Mouse (Mus musculus): ENCODE measurements at regions not wholly inside any gene's neighbourhood (a gene's known extent, or its start where the extent isn't known, plus 50 kb on each side); places are given as distances from the start of the nearest gene placed in this dataset.
A peak's percentile ranks its signal among the peaks of the same experiment; 100 is the strongest.
"Not testable (repeated sequence)": the region's sequence is repeated elsewhere in the genome, so short reads cannot be mapped to it uniquely, and the experiment has no call there.

GRCm38 (mm10) chr12:16379415-16379814, 231.4 kb downstream of the Lpin1 start:
- DNase-seq = peak; percentile 68 to 69
- intact Hi-C loops (cut with DNase I) = no loop called here

DNA sequence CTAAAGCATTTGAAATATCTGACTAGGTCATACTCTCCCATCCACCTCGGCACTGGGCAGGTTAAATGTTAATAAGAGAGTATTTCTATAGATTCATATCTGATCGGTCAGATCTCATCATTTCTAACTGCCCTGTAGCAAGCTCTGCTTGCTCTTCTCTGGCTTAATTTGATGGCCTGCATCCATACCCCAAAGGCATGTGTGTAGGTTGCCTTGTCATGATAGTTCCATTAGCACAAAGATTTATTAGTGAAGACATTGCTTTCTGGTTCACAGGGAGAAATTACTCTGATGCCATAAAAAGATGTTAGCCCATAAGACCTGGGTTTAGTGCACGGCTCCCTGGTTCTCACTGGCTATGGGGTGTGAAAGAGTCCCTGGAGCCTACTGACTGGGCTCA, 232.3 kb downstream of the Lpin1 start:
- DNase-seq = no peak
- intact Hi-C loops (cut with DNase I) = no loop called here

DNA sequence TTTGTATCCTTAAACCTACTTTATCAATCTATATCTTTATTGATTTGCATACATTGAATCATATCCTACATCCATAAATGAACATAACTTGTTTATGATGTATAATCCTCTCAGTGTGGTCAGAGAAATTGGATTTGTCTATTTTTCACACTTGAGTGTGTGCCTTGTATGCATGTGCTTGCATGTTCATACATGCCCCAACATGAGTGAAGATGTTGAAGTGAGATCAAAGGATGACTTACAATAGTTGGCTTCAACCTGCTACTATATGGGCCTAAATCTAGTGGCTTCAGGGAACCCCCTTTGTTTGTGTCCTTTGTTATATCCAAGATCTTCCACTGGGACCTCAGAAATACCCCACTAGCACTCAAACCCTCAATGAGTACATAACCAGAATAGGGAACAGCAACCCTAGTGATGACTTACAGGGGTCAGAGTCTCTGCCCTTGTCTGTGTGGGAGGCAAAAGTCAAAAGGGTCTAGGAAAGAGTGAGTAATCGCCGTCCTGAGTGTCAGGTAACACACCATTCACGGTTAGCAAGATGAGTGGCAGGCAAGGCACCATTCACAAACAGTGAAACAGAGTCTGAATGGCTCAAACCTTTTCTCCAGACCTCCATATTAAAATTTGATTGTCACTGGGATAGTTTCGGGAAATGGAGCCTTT, 236.3 kb downstream of the Lpin1 start:
- no peak for DNase-seq

DNA sequence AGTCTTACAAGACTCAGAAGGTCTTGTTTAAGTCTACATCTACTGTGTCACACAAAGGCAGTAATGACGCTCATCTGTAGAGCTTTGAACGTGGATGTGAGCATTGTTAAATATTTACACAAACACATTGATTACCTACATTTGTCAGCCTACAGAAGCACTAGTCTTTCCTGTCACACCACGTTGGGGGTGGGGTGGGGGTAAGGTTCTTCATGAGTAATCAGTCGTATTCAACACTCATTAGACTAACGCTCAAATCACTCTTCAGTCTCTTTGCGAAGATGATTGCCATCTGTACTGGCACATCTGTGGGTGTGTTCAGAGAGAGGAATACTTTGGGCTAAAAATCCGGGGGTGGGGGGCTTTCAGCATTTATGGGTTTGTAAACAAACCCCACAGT, 240.7 kb downstream of the Lpin1 start:
- intact Hi-C loops (cut with DNase I) = no loop called here

More for the DNA sequence above, 236.3 kb downstream of the Lpin1 start:
- intact Hi-C loops (cut with DNase I) = no loop called here

GRCm38 (mm10) chr12:16362341-16362740, 248.4 kb downstream of the Lpin1 start:
- DNase-seq = no peak
- intact Hi-C loops (cut with DNase I) = no loop called here

More for the DNA sequence above, 240.7 kb downstream of the Lpin1 start:
- no peak for DNase-seq

DNA sequence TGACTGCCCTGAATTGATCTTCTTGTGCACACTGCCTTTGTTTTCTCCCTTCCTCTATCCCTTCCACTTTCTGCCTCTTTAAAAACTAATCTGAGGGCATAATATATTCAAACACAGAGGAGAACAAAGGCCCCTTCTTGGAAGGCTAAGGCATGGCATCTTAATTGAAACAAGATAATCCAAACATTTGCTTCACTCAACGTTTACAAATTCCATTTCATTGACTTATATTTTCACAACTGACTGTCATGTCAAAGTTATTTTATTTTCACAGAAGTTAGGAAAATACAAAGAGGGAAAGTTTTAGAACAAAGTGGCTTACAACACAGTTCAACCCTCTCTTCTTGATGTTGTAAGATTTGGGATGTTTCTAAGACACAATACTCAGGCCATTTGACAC, 251.9 kb downstream of the Lpin1 start:
- no peak for DNase-seq
- intact Hi-C loops (cut with DNase I) = no loop called here

DNA sequence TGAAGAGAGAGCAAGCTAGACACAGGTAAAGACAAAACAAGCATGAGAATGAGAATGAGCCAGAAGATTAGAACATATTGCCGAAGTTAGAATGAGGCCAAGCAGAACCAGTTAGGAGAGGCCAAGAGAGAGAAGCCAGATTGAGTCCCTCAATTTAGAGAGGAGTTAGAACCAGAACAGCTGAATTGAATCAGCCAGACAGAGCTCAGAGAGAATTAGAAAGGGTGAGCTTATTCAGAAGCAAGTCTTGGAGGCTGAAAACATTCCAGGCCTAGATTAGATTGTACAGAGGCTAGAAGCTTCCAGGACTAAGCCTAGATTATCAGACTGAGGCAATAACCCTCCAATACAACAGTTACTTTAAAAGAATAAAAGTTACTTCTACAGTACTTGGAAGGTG, 256.1 kb downstream of the Lpin1 start:
- intact Hi-C loops (cut with DNase I) = no loop called here
- DNase-seq = peak; percentile 46 to 52

DNA sequence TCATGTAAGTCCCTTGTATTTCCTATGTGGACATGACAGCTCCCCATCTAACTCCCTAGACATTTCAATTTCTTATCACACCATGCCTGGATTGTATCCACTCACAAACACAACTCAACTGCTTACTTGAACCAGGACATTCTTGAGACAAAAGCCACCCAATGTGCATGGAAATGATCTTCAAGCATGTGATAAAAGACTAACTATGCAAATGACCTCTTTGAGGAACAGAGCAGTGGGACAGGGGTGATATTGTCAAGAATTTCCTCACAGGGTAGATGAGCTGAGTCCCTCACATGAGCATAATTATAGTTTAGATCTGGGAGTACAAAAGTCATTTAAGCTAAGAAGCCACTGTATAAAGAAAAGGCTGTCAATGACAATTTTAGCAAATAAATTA, 259.0 kb downstream of the Lpin1 start:
- intact Hi-C loops (cut with DNase I) = no loop called here
- DNase-seq = no peak

DNA sequence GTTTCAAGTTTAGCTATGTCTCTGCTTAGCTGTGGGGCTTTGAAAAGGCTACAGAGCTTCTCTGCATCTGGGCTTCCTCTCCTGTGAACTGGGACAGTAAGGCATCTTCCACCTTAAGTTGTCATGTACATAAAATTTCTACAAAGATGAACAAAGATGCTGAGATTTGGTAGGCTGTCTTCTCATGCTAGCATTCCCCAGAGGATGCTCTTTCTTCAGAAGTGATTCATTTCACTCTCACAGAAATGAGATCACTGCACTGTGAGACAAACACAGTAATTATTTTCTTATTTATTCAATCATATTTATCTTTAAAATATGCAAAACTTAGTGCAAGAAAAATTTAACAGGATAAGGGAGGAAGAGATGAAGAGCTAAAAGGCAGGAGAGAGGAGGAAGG, 261.5 kb downstream of the Lpin1 start:
- no peak for DNase-seq
- intact Hi-C loops (cut with DNase I) = no loop called here

- intact Hi-C loops (cut with DNase I) = no loop called here
These were observed 266.7 kb downstream of the Lpin1 start for GRCm38 (mm10) chr12:16344021-16344420.

GRCm38 (mm10) chr12:16342030-16342429, 268.7 kb downstream of the Lpin1 start:
- intact Hi-C loops (cut with DNase I); DNase-seq: not testable (repeated sequence)

More at GRCm38 (mm10) chr12:16344021-16344420, 266.7 kb downstream of the Lpin1 start:
- no peak for DNase-seq

DNA sequence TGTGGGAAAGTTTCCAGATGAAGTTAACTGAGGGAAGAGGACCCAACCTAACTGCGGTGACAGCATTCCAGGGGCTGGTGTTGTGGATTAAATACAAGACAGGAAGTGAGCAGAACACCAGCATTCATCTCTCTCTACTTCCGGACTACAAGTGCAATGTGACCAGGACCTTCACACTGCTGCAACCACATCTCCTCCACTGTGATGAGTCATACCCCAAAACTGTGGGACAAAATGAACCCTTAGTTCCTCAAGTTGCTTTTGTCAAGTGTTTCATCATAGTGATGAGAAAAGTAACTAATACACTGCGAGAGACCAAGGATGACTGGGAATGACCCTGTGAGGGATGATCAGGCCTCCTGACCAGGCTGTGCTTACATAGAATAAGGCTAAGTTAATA, 279.3 kb downstream of the Lpin1 start:
- no peak for DNase-seq
- intact Hi-C loops (cut with DNase I) = no loop called here

GRCm38 (mm10) chr12:16329129-16329528, 281.6 kb downstream of the Lpin1 start:
- intact Hi-C loops (cut with DNase I) = no loop called here
- DNase-seq = no peak

- DNase-seq = no peak
- intact Hi-C loops (cut with DNase I) = no loop called here
These were observed 290.0 kb downstream of the Lpin1 start for GRCm38 (mm10) chr12:16320536-16321402.

DNA sequence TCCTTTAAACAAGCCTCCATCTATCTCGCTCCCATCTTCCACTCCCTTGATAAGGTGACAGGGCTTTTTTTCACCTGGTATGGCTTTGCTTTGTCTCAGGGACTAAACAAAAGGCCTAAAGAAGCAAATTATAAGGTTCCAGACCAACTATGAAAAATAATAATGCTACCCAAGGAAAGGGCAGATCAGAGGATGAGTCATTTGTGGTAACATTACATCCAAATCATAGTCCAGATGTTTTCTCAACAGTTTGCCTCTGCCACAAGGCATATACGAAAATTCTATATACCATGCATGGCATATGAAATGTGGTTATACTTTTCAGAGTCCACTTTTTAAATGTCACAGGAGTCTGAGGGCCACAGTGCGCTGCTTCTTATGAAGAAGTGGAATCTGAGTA, 302.7 kb downstream of the Lpin1 start:
- intact Hi-C loops (cut with DNase I) = no loop called here

GRCm38 (mm10) chr12:16304701-16305377, 305.9 kb downstream of the Lpin1 start:
- intact Hi-C loops (cut with DNase I) = no loop called here
- DNase-seq = no peak

More for the DNA sequence above, 302.7 kb downstream of the Lpin1 start:
- DNase-seq = no peak

DNA sequence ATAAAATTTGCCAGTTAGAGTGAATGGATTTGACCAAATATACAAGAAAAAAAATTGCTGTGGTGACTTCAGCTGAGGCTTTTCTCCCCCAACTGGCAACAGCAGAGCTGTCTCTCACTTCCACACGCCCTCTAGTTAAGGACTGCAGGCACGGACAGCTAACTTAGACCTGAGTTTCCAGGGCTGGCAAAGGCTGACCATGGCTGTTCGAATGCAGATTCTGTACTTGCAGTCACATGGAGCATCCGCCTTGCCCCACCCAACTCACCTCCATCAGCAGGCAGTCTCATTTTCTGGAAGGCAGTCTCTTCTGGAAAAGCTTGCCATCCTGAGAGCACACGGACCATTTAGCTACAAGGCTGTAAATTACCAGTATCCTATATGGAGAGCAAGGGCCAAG, 325.7 kb downstream of the Lpin1 start:
- intact Hi-C loops (cut with DNase I) = no loop called here
- no peak for DNase-seq

- DNase-seq = no peak
- intact Hi-C loops (cut with DNase I) = no loop called here
These were observed 331.6 kb downstream of the Lpin1 start for GRCm38 (mm10) chr12:16279146-16279545.

GRCm38 (mm10) chr12:16277567-16278332, 333.0 kb downstream of the Lpin1 start:
- DNase-seq = peak in 1 of 2 experiments; percentile 14
- intact Hi-C loops (cut with DNase I) = no loop called here

- peak in 1 of 2 experiments; percentile 10 for DNase-seq
- intact Hi-C loops (cut with DNase I) = no loop called here
These were observed 333.6 kb downstream of the Lpin1 start for GRCm38 (mm10) chr12:16277144-16277543.

DNA sequence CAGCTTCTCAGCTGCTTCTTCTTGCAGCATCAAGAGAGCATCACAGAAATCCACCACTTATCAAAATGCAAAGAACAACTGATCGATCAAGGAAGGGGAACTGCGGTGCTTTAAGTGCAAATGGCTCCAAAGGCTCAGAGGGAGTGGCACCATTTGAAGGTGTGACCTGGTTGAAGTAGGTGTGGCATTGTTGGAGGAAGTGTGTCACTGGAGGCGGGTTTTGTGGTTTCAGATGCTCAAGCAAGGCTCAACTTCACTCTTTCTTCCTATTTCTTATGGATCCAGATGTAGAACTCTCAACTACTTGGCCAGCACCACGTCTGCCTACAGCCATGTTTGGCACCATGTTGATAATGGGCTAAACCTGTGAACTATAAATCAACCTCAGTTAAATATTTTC, 334.5 kb downstream of the Lpin1 start:
- DNase-seq = no peak
- intact Hi-C loops (cut with DNase I) = no loop called here
